Mouse (Mus musculus): ENCODE data around the gene Tmem37. TPM values are rescaled to one million over a fixed set of nuclear protein-coding genes. Genes with fewer than 3 reads are reported as not detected.

Tmem37 gene
- polyA plus RNA-seq, 1 experiment from 2014 or later = 6.2 TPM

DNA sequence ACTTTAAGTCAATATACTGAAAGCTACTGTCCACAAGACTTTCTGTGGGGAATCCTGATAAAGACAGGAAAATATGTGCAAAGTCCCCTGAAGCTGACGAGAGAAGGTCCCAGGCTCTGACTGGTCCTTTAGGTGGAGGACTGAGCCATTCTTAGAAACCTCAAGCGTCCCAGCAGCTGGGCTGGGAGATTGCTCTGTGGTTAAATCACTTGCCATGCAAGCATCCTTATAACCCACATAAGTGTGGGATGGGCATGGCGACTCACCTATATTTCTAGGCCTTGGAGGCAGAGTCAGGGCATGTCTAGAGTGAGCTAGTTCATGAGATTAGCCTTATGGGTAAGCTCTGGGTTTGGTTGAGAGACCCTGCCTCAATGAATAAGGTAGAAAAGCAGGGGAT lies 7.2 kb downstream of the Tmem37 start:
- Histone ChIP-seq H3K4me3 (replicated peaks) (no peak overlapping the region), H3K9me3 (no peaks in the 10 kb centered on the region), H3K27ac (no peak overlapping the region), H3K27me3 (peaks cover 5% of the 10 kb centered on the region), H3K36me3 (no peaks in the 10 kb centered on the region), H3K4me1 (replicated peaks) (no peaks in the 10 kb centered on the region), H3K4me2 (replicated peaks) (no peak overlapping the region), H3K9ac (replicated peaks) (no peak overlapping the region)
- ATAC-seq = no peak
- WGBS = 88% methylated on average over 3 of the region's 3 CpGs

DNA sequence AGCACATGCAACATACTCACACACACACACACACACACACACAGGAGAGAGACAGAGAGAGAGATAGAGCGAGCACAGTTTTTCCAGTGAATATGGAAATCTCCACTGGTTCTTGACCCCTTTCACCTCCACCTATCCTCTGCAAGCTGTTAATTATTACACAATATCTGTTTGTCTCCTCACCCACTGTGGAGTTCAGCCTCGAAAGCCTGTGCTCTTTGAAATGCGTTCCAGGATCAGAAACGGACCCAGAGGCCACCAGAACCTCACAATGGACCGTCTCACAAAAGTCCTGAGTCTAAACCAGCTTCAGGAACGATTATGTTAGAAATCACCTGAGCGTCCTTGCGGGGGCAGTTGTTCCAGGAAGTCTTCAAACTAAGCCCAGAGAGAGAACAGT lies 7.7 kb downstream of the Tmem37 start:
- Histone ChIP-seq H3K27me3 (peaks cover under 1% of the 10 kb centered on the region; the same call in 1 of the 2 replicates), H3K9ac (replicated peaks) (no peak overlapping the region), H3K9me3 (no peaks in the 10 kb centered on the region), H3K4me1 (replicated peaks) (no peaks in the 10 kb centered on the region), H3K4me2 (replicated peaks) (no peak overlapping the region), H3K4me3 (replicated peaks) (no peak overlapping the region), H3K36me3 (no peaks in the 10 kb centered on the region), H3K27ac (no peak overlapping the region)
- WGBS = 87% methylated on average over 8 of the region's 8 CpGs
- ATAC-seq = no peak

- H3K27me3 ChIP-seq = no peaks in the 10 kb centered on the region
- H3K4me2 ChIP-seq (replicated peaks) = no peak overlapping the region
- no peaks in the 10 kb centered on the region for H3K36me3 ChIP-seq
- ATAC-seq = no peak
- no peak overlapping the region for H3K27ac ChIP-seq
- H3K9ac ChIP-seq (replicated peaks) = no peak overlapping the region
- WGBS = 89% methylated on average over 11 of the region's 11 CpGs
- no peak overlapping the region for H3K4me3 ChIP-seq (replicated peaks)
- H3K9me3 ChIP-seq = no peaks in the 10 kb centered on the region
- no peaks in the 10 kb centered on the region for H3K4me1 ChIP-seq (replicated peaks)
Observed at GRCm38 (mm10) chr1:120064036-120064682, 9.7 kb downstream of the Tmem37 start.

DNA sequence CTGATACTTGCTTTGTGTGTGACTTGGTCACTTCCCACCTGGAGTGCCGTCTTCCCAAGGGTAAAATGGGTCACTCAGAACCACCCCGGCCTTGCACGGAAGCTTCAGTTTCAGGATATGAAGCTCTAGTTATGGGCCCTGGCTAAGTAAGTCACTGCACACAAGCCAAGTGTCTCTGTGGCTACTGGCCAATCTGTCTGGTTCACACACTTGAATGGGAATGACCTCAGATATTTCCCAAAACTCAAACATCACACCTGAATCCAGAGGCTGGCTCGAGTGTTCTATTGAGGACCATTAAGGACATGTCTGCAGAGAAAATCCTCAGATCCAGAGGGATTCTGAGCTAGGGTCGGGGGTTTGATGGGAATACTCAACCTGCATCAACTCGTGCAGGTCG lies 11.6 kb downstream of the Tmem37 start:
- Histone ChIP-seq H3K27me3 (no peaks in the 10 kb centered on the region), H3K9me3 (no peaks in the 10 kb centered on the region), H3K27ac (no peak overlapping the region), H3K36me3 (no peaks in the 10 kb centered on the region), H3K9ac (replicated peaks) (no peak overlapping the region), H3K4me1 (replicated peaks) (no peaks in the 10 kb centered on the region), H3K4me2 (replicated peaks) (no peak overlapping the region), H3K4me3 (replicated peaks) (no peak overlapping the region)
- WGBS = 90% methylated on average over 7 of the region's 7 CpGs
- ATAC-seq = no peak

GRCm38 (mm10) chr1:120060687-120061086 lies 13.2 kb downstream of the Tmem37 start:
- no peak for ATAC-seq
- no peaks in the 10 kb centered on the region for H3K9me3 ChIP-seq
- no peak overlapping the region for H3K27ac ChIP-seq
- 75% methylated on average over 5 of the region's 5 CpGs for WGBS
- no peaks in the 10 kb centered on the region for H3K36me3 ChIP-seq
- no peaks in the 10 kb centered on the region for H3K4me1 ChIP-seq (replicated peaks)
- H3K4me3 ChIP-seq (replicated peaks) = no peak overlapping the region
- no peak overlapping the region for H3K9ac ChIP-seq (replicated peaks)
- H3K27me3 ChIP-seq = no peaks in the 10 kb centered on the region
- no peak overlapping the region for H3K4me2 ChIP-seq (replicated peaks)

DNA sequence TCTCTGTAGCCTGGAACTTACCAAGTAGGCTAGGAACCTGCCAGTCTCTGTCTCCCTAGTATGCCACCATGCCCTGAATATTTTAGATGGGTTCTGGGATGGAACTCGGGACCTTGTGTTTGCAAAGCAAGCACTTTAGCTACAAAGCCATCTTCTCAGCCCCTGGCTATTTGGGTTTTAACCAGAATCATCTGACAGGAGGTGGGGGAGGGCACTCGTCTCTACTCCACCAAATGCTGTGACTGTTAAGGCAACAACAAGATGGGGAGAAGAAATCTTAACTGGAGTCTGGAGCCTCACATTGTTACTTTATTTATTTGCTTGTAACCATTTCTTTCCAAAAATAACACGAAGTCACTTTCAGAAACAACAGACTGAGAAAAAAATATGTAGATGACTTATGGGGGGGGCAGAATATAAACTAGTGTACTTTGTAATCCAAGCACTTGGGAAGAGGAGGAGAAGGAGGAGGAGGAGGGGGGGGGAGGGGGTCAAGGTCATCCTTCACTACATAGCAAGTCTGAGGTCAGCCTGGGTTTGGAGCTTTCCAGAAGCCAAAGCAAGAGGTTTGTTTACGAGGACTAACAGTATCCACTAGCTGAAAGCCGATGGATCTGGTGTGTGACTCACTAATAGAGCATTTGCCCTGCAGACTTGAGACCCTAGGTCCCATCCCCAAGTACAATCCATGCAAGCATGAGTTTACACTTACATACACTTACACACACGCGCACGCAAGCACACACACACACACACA lies 16.0 kb downstream of the Tmem37 start:
- Histone ChIP-seq H3K27ac (no peak overlapping the region), H3K27me3 (no peaks in the 10 kb centered on the region), H3K9ac (replicated peaks) (no peak overlapping the region), H3K4me2 (replicated peaks) (no peak overlapping the region), H3K4me1 (replicated peaks) (no peaks in the 10 kb centered on the region), H3K36me3 (no peaks in the 10 kb centered on the region), H3K9me3 (no peaks in the 10 kb centered on the region), H3K4me3 (replicated peaks) (no peak overlapping the region)
- WGBS = 85% methylated on average over 8 of the region's 8 CpGs
- no peak for ATAC-seq

DNA sequence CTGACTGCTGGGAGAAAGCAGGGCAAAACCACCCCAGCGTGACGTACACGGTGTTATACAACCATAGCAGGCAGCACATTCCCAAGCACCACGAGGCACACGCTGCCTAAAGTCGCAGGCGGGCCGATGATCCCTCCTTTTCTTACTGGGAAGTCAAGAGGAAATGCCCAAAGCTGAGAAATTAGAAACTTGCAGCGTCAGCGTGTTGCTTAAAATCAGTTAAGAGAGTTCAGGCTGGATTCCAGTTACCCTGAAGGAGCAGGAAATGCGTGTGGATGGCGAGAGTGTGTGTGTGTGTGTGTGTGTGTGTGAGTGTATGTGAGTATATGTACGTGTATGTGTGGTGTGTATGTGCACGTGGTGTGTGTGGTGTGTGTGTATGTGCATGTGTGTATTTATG lies 16.8 kb downstream of the Tmem37 start:
- no peak for ATAC-seq
- Histone ChIP-seq H3K27me3 (no peaks in the 10 kb centered on the region), H3K27ac (no peak overlapping the region), H3K4me2 (replicated peaks) (no peak overlapping the region), H3K36me3 (no peaks in the 10 kb centered on the region), H3K4me1 (replicated peaks) (no peaks in the 10 kb centered on the region), H3K9me3 (no peaks in the 10 kb centered on the region), H3K9ac (replicated peaks) (no peak overlapping the region), H3K4me3 (replicated peaks) (no peak overlapping the region)
- 72% methylated on average over 14 of the region's 14 CpGs for WGBS

- Histone ChIP-seq H3K4me1 (replicated peaks) (no peaks in the 10 kb centered on the region), H3K9me3 (no peaks in the 10 kb centered on the region), H3K36me3 (no peaks in the 10 kb centered on the region), H3K9ac (replicated peaks) (no peak overlapping the region), H3K27ac (no peak overlapping the region), H3K4me2 (replicated peaks) (no peak overlapping the region), H3K4me3 (replicated peaks) (no peak overlapping the region), H3K27me3 (no peaks in the 10 kb centered on the region)
- no peak for ATAC-seq
- WGBS = 60% methylated on average over 7 of the region's 7 CpGs
Observed at GRCm38 (mm10) chr1:120056236-120056635, 17.6 kb downstream of the Tmem37 start.

DNA sequence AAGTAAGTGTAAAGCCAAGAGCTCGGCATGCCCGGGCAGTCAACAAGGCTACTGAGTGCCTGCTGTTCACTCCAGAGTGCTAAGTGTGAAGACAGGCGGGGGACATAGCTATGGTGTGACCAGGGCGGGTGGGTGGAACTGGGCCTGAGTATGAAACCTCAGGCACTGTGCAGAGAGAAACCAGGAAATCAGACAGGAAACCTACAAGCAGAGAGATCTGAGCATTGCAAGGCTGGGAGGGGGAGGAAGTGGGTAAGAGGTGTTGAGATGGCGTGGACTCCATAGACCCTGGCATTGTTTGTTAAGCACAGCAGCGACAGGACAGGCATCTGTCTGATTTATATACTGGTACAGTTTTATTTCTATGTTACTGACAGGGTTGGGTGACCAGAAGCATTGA lies 18.4 kb downstream of the Tmem37 start:
- no peak for ATAC-seq
- 87% methylated on average over 6 of the region's 6 CpGs for WGBS
- no peaks in the 10 kb centered on the region for H3K9me3 ChIP-seq

DNA sequence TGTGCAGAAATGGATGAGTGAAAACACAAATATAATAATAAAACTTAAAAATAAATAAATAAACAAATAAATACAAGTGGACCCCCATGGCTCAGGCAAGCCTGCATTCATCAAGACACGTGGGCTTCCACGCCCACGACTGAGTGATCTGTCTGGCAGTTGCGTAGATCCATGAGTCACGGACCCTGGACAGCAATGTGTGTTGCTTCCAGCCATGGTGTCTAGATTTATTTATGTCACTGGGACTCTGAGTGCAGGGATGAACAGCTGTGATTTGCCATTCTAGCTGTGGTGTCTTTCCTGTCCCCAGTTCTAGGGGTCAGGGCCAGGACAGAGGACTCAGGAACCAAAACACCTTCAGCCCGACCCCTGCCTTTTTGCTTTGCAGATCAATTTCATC lies 18.9 kb downstream of the Tmem37 start:
- H3K4me1 ChIP-seq (replicated peaks) = no peaks in the 10 kb centered on the region
- no peak overlapping the region for H3K27ac ChIP-seq
- H3K4me2 ChIP-seq (replicated peaks) = no peak overlapping the region
- 95% methylated on average over 6 of the region's 6 CpGs for WGBS
- no peak overlapping the region for H3K4me3 ChIP-seq (replicated peaks)
- H3K9me3 ChIP-seq = no peaks in the 10 kb centered on the region
- H3K36me3 ChIP-seq = no peaks in the 10 kb centered on the region
- ATAC-seq = no peak
- H3K9ac ChIP-seq (replicated peaks) = no peak overlapping the region
- H3K27me3 ChIP-seq = no peaks in the 10 kb centered on the region

More for the DNA sequence above, 18.4 kb downstream of the Tmem37 start:
- H3K36me3 ChIP-seq = no peaks in the 10 kb centered on the region
- no peak overlapping the region for H3K9ac ChIP-seq (replicated peaks)
- no peak overlapping the region for H3K4me2 ChIP-seq (replicated peaks)
- no peaks in the 10 kb centered on the region for H3K4me1 ChIP-seq (replicated peaks)
- no peak overlapping the region for H3K4me3 ChIP-seq (replicated peaks)
- no peaks in the 10 kb centered on the region for H3K27me3 ChIP-seq
- no peak overlapping the region for H3K27ac ChIP-seq

GRCm38 (mm10) chr1:120051070-120051469 lies 22.8 kb downstream of the Tmem37 start:
- Histone ChIP-seq H3K9me3 (no peaks in the 10 kb centered on the region), H3K9ac (replicated peaks) (no peak overlapping the region), H3K4me3 (replicated peaks) (no peak overlapping the region), H3K4me2 (replicated peaks) (no peak overlapping the region), H3K4me1 (replicated peaks) (no peaks in the 10 kb centered on the region), H3K36me3 (no peaks in the 10 kb centered on the region), H3K27ac (no peak overlapping the region), H3K27me3 (no peaks in the 10 kb centered on the region)
- 26% methylated on average over 1 of the region's 1 CpGs for WGBS
- ATAC-seq = no peak

DNA sequence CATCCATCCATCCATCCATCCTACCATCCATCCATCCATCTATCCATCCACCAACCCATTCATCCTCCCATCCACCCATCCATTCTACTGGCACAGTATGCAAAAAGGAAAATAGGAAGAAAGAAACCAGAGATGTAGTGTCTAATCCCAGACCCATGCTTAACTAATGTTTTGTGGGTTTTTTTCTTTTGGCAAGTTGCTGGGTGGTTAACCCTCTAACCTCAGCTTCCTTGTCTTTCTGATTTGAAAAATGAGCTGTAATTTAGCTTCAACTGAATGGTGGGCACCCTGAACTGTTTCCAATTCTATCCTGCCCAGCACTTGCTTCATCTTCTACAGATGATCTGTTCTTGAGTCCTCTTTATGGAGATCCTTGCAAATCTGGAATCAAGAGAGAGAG lies 26.5 kb downstream of the Tmem37 start:
- no peak for ATAC-seq
- no peaks in the 10 kb centered on the region for H3K9me3 ChIP-seq

GRCm38 (mm10) chr1:120044584-120044983 lies 29.3 kb downstream of the Tmem37 start:
- Histone ChIP-seq H3K27ac (no peak overlapping the region), H3K4me3 (replicated peaks) (no peak overlapping the region), H3K9ac (replicated peaks) (no peak overlapping the region), H3K9me3 (no peaks in the 10 kb centered on the region), H3K27me3 (no peaks in the 10 kb centered on the region), H3K4me1 (replicated peaks) (no peaks in the 10 kb centered on the region), H3K4me2 (replicated peaks) (no peak overlapping the region), H3K36me3 (no peaks in the 10 kb centered on the region)
- ATAC-seq = no peak
- WGBS = 89% methylated on average over 16 of the region's 16 CpGs

More for the DNA sequence above, 26.5 kb downstream of the Tmem37 start:
- Histone ChIP-seq H3K36me3 (no peaks in the 10 kb centered on the region), H3K27ac (no peak overlapping the region), H3K27me3 (no peaks in the 10 kb centered on the region), H3K4me2 (replicated peaks) (no peak overlapping the region), H3K4me1 (replicated peaks) (no peaks in the 10 kb centered on the region), H3K4me3 (replicated peaks) (no peak overlapping the region), H3K9ac (replicated peaks) (no peak overlapping the region)

All from midbrain, embryonic 13.5 days (tissue).